Mouse (Mus musculus): ENCODE data around the gene Bak1.

- no peak for TF ChIP-seq POLR2A (IDR thresholded peaks at IDR 0.05; ENCODE audit: borderline replicate concordance, control insufficient read depth, low read depth, low read length)
- no peak for TF ChIP-seq CTCF (IDR thresholded peaks at IDR 0.05; ENCODE audit: control insufficient read depth, insufficient read depth, low read length)
Measured at GRCm38 (mm10) chr17:27063717-27064116, 34.9 kb upstream of the Bak1 start.
